Mouse (Mus musculus) hindbrain, embryonic 15.5 days (tissue): Measurements from ENCODE around the gene Urod. TPM values are rescaled to one million over a fixed set of nuclear protein-coding genes. Genes with fewer than 3 reads are reported as not detected.

ENCODE experiments used
- ATAC-seq: fragments of 200-750 bp; cut with Nextera tagmentation; 2 replicates; pipeline ENCODE4 v1.8.0; 2017; ENCODE audit warnings: low read depth, moderate number of reproducible peaks, moderate TSS enrichment; ENCODE audit not compliant: low FRiP score
- H3K27ac ChIP-seq: fragments of 300-500 bp; sonication (generic); replicated peaks from 2 replicates; pipeline ENCODE4 v1.5.1; 2015; ENCODE audit warnings: mild to moderate bottlenecking, inconsistent platforms
- H3K27me3 ChIP-seq: fragments of 300-500 bp; sonication (generic); 2 replicates; pipeline ENCODE4 v1.6.1; 2015; ENCODE audit warnings: control low read depth, inconsistent platforms
- H3K36me3 ChIP-seq: fragments of 300-500 bp; sonication (generic); 2 replicates; pipeline ENCODE4 v1.6.1; 2015; ENCODE audit warnings: control low read depth, inconsistent platforms
- H3K4me1 ChIP-seq: fragments of 300-500 bp; sonication (generic); replicated peaks from 2 replicates; pipeline ENCODE4 v1.6.1; 2015; ENCODE audit warnings: control low read depth, inconsistent platforms
- H3K4me2 ChIP-seq: fragments of 300-500 bp; sonication (generic); 2 replicates; pipeline ENCODE4 v1.6.1; 2015; ENCODE audit warnings: moderate library complexity, mild to moderate bottlenecking, inconsistent platforms
- H3K4me3 ChIP-seq: fragments of 300-500 bp; sonication (generic); 2 replicates; pipeline ENCODE4 v1.5.1; 2015; ENCODE audit warnings: mild to moderate bottlenecking, inconsistent platforms
- H3K9ac ChIP-seq: fragments of 300-500 bp; sonication (generic); 2 replicates; pipeline ENCODE4 v1.6.1; 2015; ENCODE audit warnings: inconsistent platforms
- H3K9me3 ChIP-seq: fragments of 300-500 bp; sonication (generic); 2 replicates; pipeline ENCODE4 v1.6.1; 2016; ENCODE audit warnings: control low read depth, inconsistent platforms
- WGBS: fragments of 180-500 bp; shearing (Covaris S2); methylation state at CpG from one replicate; pipeline ENCODE4 v1.1.7; 2015; 5-methylcytosine and 5-hydroxymethylcytosine counted together
- polyA plus RNA-seq: library from polyadenylated mRNA; unstranded; fragments of >200 nt; fragmentation: Nextera tagmentation; extraction: Ambion mirVana; gene quantifications from 2 replicates; pipeline ENCODE4 v1.2.1, GENCODE M21; 2015

Gene Urod
- polyA plus RNA-seq, 1 experiment from 2014 or later = 59.4 TPM

DNA sequence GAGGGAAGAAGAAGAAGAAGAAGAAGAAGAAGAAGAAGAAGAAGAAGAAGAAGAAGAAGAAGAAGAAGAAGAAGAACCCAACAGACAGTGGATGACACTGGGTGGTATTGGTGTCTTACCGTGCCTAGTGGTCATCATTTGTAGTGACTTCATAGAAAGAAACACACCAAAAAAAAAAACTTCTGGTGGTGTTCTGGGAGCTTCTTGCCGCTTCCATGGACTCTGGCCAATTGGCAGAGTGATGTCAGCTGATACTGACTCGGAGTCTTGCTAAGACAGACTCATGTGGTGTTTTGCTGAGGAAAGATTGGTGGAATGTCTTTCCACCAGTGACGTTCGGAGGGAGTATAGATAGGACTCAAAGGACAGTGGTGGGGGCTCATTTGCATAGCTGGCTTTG is 16.0 kb upstream of the Urod start:
- Histone ChIP-seq H3K9ac (no peak overlapping the region), H3K4me2 (no peak overlapping the region), H3K27ac (no peak overlapping the region), H3K9me3 (no peaks in the 10 kb centered on the region), H3K4me1 (no peaks in the 10 kb centered on the region), H3K36me3 (no peaks in the 10 kb centered on the region), H3K4me3 (no peak overlapping the region), H3K27me3 (no peaks in the 10 kb centered on the region)
- WGBS = 86% methylated on average over 5 of the region's 5 CpGs
- ATAC-seq = no peak

DNA sequence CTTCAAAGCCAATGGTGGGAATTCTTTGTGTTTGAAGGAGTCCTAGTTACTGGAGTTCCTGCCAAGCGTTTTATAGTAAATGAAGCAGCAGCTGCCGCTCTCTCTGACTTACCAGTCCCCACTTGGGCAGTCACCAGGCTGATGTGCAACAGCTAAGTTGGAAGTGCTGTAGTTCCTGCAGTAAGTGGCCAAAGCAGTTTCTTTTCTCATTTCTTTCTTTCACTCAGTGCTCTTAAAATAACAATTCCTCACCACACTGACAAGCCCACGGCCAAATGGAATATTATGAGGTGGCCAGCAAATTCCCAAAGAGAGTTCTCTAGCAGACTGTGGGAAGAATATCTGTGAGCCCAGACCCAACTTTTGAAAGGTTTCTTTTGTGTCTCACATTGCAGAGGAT is 12.8 kb upstream of the Urod start:
- 68% methylated on average over 3 of the region's 3 CpGs for WGBS

DNA sequence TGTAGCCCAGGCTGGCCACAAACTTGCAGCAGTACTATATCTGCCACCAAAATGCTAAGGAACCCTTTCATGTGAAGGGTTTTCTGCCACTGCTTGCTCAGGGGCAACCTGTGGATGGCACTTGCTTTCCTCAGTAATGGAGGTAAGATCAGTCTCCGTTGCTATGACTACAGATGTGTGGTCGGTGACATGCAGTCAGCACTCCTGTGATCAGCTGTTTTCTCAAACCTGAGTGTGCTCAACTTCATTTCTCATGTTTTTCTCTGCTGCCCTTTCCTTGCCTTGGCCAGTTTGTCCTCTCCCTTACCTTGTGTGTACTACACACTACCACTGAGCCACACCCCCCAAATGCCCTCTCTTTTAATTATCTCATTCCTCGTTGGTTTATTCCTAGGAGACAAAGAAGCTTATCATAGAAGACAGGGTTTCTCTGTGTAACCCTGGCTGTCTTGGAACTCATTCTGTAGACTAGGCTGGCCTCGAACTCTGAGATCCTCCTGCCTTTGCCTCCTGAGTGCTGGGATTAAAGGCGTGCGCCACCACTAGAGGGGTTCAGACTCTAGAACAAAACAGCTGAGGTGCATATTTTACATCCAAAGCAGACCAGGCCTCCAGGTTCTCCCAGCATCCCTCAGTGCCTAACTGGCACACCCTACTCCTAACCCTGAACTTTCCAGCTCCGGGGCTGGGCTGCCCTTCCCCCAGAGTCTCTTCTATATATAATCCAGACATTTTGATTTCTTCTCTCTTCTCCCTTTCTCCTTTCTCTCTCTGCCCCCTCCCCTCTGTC is 11.6 kb upstream of the Urod start:
- 77% methylated on average over 7 of the region's 7 CpGs for WGBS

More for the DNA sequence above, 12.8 kb upstream of the Urod start:
- Histone ChIP-seq H3K9ac (no peak overlapping the region), H3K4me2 (no peak overlapping the region), H3K9me3 (no peaks in the 10 kb centered on the region), H3K27ac (no peak overlapping the region), H3K4me1 (no peaks in the 10 kb centered on the region), H3K27me3 (no peaks in the 10 kb centered on the region), H3K36me3 (peaks cover 21% of the 10 kb centered on the region), H3K4me3 (no peak overlapping the region)
- ATAC-seq = no peak

DNA sequence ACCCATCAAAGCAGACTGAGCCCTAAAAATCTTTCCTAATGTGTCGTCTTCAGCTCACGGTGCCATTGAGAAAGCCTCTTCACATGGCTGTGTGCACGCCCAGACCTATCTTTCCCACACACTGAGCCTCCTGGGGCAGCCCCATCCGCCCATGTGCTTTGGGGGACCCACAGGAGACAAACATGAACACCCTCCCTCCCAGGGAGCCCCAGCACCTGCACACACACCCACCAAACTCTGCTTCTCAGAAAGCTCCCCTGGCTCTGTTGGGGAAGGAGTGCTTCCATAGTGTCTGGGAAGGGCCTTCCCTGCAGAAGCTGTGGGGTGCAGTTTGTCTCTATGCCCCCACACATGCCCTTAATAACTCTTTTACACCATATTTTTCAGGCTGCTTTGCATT is 10.4 kb upstream of the Urod start:
- Histone ChIP-seq H3K4me3 (no peak overlapping the region), H3K36me3 (peaks cover 33% of the 10 kb centered on the region), H3K4me2 (no peak overlapping the region), H3K4me1 (no peaks in the 10 kb centered on the region), H3K27me3 (no peaks in the 10 kb centered on the region), H3K27ac (no peak overlapping the region), H3K9ac (no peak overlapping the region), H3K9me3 (no peaks in the 10 kb centered on the region)
- ATAC-seq = no peak
- 77% methylated on average over 4 of the region's 4 CpGs for WGBS

More for the DNA sequence above, 11.6 kb upstream of the Urod start:
- Histone ChIP-seq H3K4me1 (no peaks in the 10 kb centered on the region), H3K27ac (no peak overlapping the region), H3K36me3 (peaks cover 22% of the 10 kb centered on the region), H3K9ac (no peak overlapping the region), H3K9me3 (no peaks in the 10 kb centered on the region), H3K4me3 (no peak overlapping the region), H3K27me3 (no peaks in the 10 kb centered on the region), H3K4me2 (no peak overlapping the region)
- no peak for ATAC-seq

DNA sequence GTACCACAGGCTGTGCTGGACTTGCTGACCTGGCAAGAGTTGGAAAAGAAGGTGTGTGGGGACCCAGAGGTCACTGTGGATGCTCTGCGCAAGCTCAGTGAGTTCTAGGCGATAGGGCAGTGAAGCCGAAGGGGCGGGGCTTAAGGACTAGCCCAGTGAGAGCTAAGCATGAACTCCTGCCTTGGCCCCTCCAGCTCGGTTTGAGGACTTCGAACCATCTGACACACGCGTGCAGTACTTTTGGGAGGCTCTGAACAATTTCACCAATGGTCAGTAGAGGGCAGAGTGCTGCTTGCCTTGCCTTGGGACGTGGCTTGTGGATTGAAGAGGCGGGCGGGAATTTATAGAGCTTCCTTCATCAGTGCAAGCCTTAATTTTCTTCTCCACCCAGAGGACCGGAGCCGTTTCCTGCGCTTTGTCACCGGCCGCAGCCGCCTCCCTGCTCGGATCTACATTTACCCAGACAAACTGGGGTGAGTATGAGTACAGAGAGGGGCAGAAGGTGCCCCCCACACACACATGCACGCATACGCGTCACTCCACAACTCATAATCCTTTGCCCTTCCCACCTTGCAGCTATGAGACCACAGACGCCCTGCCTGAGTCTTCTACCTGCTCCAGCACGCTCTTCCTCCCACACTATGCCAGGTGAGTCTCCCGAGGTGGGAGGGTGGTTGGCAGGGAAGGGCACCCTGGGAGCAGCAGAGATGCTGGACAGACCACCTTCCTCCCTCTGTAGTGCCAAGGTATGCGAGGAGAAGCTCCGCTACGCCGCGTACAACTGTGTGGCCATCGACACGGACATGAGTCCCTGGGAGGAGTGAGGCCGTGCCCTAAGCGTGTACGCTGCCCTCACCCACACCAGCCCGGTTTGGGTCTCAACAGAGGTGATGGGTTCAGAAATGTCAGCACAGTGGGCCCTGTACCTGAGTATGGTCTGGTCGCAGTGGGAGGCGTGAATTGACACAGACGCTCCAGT is 8.6 kb upstream of the Urod start:
- Histone ChIP-seq H3K27ac (no peak overlapping the region), H3K9ac (no peak overlapping the region), H3K4me3 (no peak overlapping the region), H3K4me1 (no peaks in the 10 kb centered on the region), H3K27me3 (no peaks in the 10 kb centered on the region), H3K36me3 (peaks cover 45% of the 10 kb centered on the region), H3K4me2 (no peak overlapping the region), H3K9me3 (no peaks in the 10 kb centered on the region)
- 58% methylated on average over 38 of the region's 38 CpGs for WGBS
- ATAC-seq = peak; percentile 59; the same call in 1 of the 2 replicates

DNA sequence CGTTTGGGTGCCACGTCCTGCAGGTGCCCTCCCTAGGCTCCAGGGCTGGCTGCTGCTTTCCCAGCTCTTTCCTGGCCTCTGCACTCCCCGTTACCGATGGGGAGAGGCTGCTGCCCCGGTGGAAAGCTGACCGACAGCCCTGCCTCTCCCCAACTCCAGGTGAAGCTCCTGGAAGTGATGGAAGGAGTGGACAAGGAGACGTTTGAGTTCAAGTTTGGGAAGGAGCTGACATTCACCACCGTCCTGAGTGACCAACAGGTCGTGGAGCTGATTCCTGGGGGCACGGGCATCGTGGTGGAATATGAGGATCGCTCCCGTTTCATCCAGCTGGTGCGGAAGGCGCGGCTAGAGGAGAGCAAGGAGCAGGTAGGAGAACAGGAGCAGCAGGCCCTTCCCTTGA is 7.7 kb upstream of the Urod start:
- Histone ChIP-seq H3K9ac (no peak overlapping the region), H3K9me3 (no peaks in the 10 kb centered on the region), H3K4me3 (no peak overlapping the region), H3K27ac (no peak overlapping the region), H3K27me3 (no peaks in the 10 kb centered on the region), H3K4me2 (no peak overlapping the region), H3K36me3 (peaks cover 45% of the 10 kb centered on the region), H3K4me1 (no peaks in the 10 kb centered on the region)
- ATAC-seq = no peak
- WGBS = 91% methylated on average over 16 of the region's 16 CpGs

DNA sequence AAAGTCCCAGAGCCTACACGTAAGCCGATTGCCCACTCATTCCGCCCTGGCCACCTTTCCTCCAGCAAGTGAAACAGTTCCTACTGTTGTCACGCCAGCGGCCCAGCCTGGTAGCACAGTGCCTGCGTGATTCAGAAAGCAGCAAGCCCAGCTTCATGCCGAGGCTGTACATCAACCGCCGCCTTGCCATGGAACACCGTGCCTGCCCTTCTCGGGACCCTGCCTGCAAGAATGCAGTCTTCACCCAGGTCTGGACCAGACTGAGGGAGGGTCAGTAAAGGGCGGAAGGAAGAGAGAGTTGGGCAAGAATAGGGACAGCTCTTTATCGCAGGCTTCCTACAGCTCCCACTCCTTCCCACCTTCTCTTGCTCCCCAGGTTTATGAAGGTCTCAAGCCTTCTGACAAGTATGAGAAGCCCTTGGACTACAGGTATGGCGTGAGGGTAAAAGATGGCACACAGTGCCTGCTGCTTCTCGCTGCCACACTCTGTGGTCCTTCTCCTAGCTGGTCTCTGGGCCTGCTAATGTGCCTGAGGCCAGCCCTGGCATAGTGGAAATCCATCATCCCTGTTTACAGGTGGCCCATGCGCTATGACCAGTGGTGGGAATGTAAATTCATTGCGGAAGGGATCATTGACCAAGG is 5.4 kb upstream of the Urod start:
- Histone ChIP-seq H3K9me3 (no peaks in the 10 kb centered on the region), H3K27me3 (no peaks in the 10 kb centered on the region), H3K27ac (no peak overlapping the region), H3K4me3 (no peak overlapping the region), H3K9ac (no peak overlapping the region), H3K4me2 (no peak overlapping the region), H3K36me3 (peaks cover 41% of the 10 kb centered on the region), H3K4me1 (peaks cover 16% of the 10 kb centered on the region)
- ATAC-seq = no peak
- 94% methylated on average over 17 of the region's 17 CpGs for WGBS

DNA sequence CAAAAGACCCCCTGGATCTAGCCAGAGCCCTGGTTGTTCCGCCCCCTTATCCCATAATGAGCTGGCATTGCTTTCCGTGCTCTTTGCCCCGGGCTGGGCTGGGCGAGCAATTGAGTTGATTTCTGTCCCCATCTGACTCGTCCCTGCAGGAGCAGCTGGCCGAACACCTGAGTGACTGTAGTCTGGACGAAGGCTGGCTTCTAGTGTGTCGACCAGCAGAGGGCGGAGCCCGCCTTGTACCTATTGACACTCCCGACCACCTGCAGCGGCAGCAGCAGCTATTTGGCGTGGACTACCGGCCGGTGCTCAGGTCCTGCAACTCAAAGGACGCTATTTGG is 1.6 kb upstream of the Urod start:
- no peaks in the 10 kb centered on the region for H3K27me3 ChIP-seq
- H3K36me3 ChIP-seq = peaks cover 23% of the 10 kb centered on the region
- H3K4me2 ChIP-seq = peak overlapping the region; percentile 93
- 0% methylated on average over 16 of the region's 16 CpGs for WGBS
- peak overlapping the region; percentile 99 for H3K4me3 ChIP-seq
- H3K9me3 ChIP-seq = no peaks in the 10 kb centered on the region
- H3K4me1 ChIP-seq = peaks cover 30% of the 10 kb centered on the region
- peak; percentile 15; the same call in 1 of the 2 replicates for ATAC-seq
- peak overlapping the region; percentile 90 for H3K27ac ChIP-seq
- H3K9ac ChIP-seq = peak overlapping the region; percentile 90

DNA sequence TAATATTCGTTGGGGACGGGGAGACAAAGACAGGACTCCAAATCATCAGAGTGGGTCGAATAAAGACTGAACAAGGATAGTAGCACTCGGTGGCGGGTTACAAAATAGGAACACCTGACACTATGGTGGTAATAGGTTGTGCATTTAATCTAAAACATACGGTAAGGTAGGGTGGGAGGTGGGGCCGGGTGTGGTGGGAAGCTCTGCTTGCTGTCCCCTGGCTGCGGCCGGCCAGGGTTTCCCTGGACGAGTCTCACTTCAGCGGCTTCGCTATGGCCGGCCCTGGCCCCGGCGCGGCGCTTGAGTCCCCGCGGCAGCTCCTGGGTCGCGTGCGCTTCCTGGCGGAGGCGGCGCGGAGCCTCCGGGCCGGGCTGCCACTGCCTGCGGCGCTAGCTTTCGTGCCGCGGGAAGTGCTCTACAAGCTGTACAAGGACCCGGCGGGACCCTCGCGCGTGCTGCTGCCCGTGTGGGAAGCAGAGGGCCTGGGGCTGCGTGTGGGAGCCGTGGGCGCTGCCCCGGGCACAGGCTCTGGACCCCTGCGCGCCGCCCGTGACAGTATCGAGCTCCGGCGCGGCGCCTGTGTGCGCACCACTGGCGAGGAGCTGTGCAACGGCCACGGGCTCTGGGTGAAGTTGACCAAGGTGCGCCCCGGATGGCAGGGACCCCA is 1.1 kb upstream of the Urod start, which contains the start of gene Hectd3:
Hectd3 (plus strand) TSS at position 187 of the 667 bp plus-strand sequence.
- Histone ChIP-seq H3K27me3 (no peaks in the 10 kb centered on the region), H3K4me2 (peak within 1 kb of the TSS; percentile 93), H3K27ac (peak within 1 kb of the TSS; percentile 90), H3K4me1 (peaks cover 30% of the 10 kb centered on the region), H3K4me3 (peak within 1 kb of the TSS; percentile 99), H3K36me3 (peaks cover 23% of the 10 kb centered on the region), H3K9me3 (no peaks in the 10 kb centered on the region), H3K9ac (peak within 1 kb of the TSS; percentile 90)
- peak; percentile 67 for ATAC-seq
- under 1% methylated on average over 54 of the region's 58 CpGs for WGBS

DNA sequence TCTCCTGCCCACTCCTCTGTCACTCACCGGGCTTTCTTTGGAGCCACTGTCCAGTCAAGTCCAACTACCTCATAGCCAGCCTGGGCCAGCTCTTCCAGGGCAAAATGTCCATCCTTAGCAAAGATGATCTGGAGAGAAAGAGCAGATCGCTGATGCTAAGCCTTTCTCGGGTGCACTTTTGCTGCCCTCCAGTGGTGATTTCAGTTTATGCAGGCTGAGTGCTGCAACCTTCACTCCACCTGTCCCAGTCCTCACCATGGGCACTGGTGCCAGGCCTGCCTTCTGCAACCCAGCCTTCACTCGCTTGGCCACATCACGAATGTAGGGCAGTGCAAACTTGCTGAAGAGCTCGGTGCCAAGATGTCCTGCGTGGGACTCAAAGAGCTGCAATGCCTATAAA is 2.8 kb downstream of the Urod start:
- H3K9ac ChIP-seq = no peak overlapping the region
- no peaks in the 10 kb centered on the region for H3K27me3 ChIP-seq
- H3K4me3 ChIP-seq = no peak overlapping the region
- 16% methylated on average over 7 of the region's 7 CpGs for WGBS
- 0 out of 2 replicates have a peak, but pooled peaks cover 27% of the 10 kb centered on the region for H3K36me3 ChIP-seq
- no peak overlapping the region for H3K4me2 ChIP-seq
- H3K9me3 ChIP-seq = no peaks in the 10 kb centered on the region
- ATAC-seq = no peak
- no peak overlapping the region for H3K27ac ChIP-seq
- peaks cover 25% of the 10 kb centered on the region for H3K4me1 ChIP-seq

DNA sequence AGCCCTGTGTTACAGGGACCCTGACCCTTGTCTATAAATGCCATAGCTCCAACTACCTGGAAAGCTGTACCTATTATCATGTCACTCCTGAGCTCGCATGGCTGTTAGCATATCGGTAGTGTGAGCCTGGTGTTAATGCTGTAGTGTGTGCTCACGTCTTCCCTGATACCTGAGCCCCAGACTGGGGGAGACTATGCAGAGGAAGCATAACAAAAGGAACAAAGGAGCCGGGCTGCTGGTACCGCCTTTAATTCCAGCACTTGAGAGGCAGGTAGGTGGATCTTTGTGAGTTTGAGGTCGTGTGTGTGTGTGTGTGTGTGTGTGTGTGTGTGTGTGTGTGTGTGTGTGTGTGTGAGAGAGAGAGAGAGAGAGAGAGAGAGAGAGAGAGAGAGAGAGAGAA is 4.5 kb downstream of the Urod start:
- H3K9ac ChIP-seq = no peak overlapping the region
- peaks cover 14% of the 10 kb centered on the region for H3K4me1 ChIP-seq
- H3K36me3 ChIP-seq = peaks cover 27% of the 10 kb centered on the region; the same call in 1 of the 2 replicates
- no peaks in the 10 kb centered on the region for H3K9me3 ChIP-seq
- no peak overlapping the region for H3K4me3 ChIP-seq
- no peak overlapping the region for H3K4me2 ChIP-seq
- no peak overlapping the region for H3K27ac ChIP-seq
- 64% methylated on average over 6 of the region's 6 CpGs for WGBS
- no peaks in the 10 kb centered on the region for H3K27me3 ChIP-seq
- ATAC-seq = no peak
